Mouse (Mus musculus) right cerebral cortex, postnatal 36 days (tissue): ENCODE results near the gene Oog3.

ENCODE experiments used
- DNase-seq, 2 experiments: peaks; one replicate each; pipeline ENCODE4 v3.0.0; 2022; ENCODE audit warnings: low spot score in 2 of 2, mixed read lengths in 1 of 2

The Oog3 gene

GRCm38 (mm10) chr4:144162563-144162962 is at the start of gene Oog3:
TSS of gene Oog3 (minus strand) at chr4:144162663.
- DNase-seq: no peak

- no peak for DNase-seq
These were observed 28.0 kb upstream of the Oog3 start, which contains the start of gene Oog2 for GRCm38 (mm10) chr4:144190419-144190818. TSS of gene Oog2 (plus strand) at chr4:144190719.
